Mouse (Mus musculus) kidney, adult 2 months (tissue): ENCODE measurements around the gene Abl2.

ENCODE experiments used
- CTCF ChIP-seq: fragments of 200-500 bp; conservative IDR thresholded peaks from 2 replicates; pipeline ENCODE4 v1.5.1; 2011; ENCODE audit warnings: low read depth, mild to moderate bottlenecking, control low read depth, low read length, moderate library complexity, mixed read lengths; ENCODE audit not compliant: insufficient read depth, insufficient read length
- POLR2A ChIP-seq: fragments of 200-500 bp; IDR thresholded peaks from one replicate; pipeline ENCODE4 v1.6.1; 2011; ENCODE audit warnings: low read depth, low read length, control low read depth

GRCm38 (mm10) chr1:156639455-156639854, 80.9 kb downstream of the Abl2 start:
- TF ChIP-seq CTCF (no peak), POLR2A (no peak)
